Mouse (Mus musculus) R1 (cell line): ENCODE measurements around the gene Tbc1d15.

Experiments used
- DNase-seq: peaks from one replicate; pipeline ENCODE4 v3.0.0-alpha.2; 2018; ENCODE audit warnings: low read depth, low spot score

Tbc1d15 gene

GRCm38 (mm10) chr10:115160289-115160688, 91.0 kb downstream of the Tbc1d15 start:
- DNase-seq, result peak; percentile 74
